Mouse (Mus musculus) ES-E14 (cell line): ENCODE measurements at regions not wholly inside any gene's neighbourhood (a gene's known extent, or its start where the extent isn't known, plus 50 kb on each side); places are given as distances from the start of the nearest gene placed in this dataset.

ENCODE experiments used
- DNase-seq: peaks from one replicate; pipeline ENCODE4 v3.0.0-alpha.2; 2013; ENCODE audit warnings: low read depth, low spot score
- H3K27ac ChIP-seq: 2 replicates; pipeline ENCODE4 v1.5.1; 2012; ENCODE audit warnings: low read depth, mild to moderate bottlenecking, low read length, moderate library complexity, mixed read lengths; ENCODE audit not compliant: poor library complexity, insufficient read depth, severe bottlenecking
- H3K36me3 ChIP-seq: 2 replicates; pipeline ENCODE4 v1.6.1; 2012; ENCODE audit warnings: mild to moderate bottlenecking, low read length, moderate library complexity, mixed read lengths; ENCODE audit not compliant: control insufficient read depth, poor library complexity, insufficient read depth, severe bottlenecking
- H3K4me1 ChIP-seq, 2 experiments: fragments of 150-350 bp in 1 of 2; sonication (generic) in 1 of 2; 2 replicates each; pipeline ENCODE4 v1.6.1; 2012; ENCODE audit warnings: low read length in 2 of 2, mild to moderate bottlenecking in 1 of 2, mixed read lengths in 1 of 2; ENCODE audit not compliant: control insufficient read depth in 2 of 2, insufficient read depth in 2 of 2, poor library complexity in 1 of 2
- H3K4me3 ChIP-seq, 2 experiments: fragments of 150-350 bp in 1 of 2; sonication (generic) in 1 of 2; 2 replicates each; pipeline ENCODE4 v1.5.1; 2012; ENCODE audit warnings: low read length in 2 of 2, low read depth in 1 of 2, mild to moderate bottlenecking in 1 of 2, mixed read lengths in 1 of 2; ENCODE audit not compliant: insufficient read depth in 1 of 2, poor library complexity in 1 of 2, severe bottlenecking in 1 of 2
- H3K9ac ChIP-seq: 2 replicates; pipeline ENCODE4 v1.6.1; 2012; ENCODE audit warnings: low read depth, mild to moderate bottlenecking, low read length, mixed read lengths; ENCODE audit not compliant: poor library complexity, insufficient read depth, severe bottlenecking
- H3K9me3 ChIP-seq: fragments of 150-350 bp; sonication (generic); 2 replicates; pipeline ENCODE4 v1.6.1; 2012; ENCODE audit warnings: low read depth, mild to moderate bottlenecking, low read length; ENCODE audit not compliant: control insufficient read depth, insufficient read depth
- CHD2 ChIP-seq: IDR thresholded peaks from 2 replicates; pipeline ENCODE4 v1.6.1; 2014; ENCODE audit warnings: mild to moderate bottlenecking, low read depth, low read length, inconsistent platforms
- HCFC1 ChIP-seq: IDR thresholded peaks from 2 replicates; pipeline ENCODE4 v1.6.1; 2012; ENCODE audit warnings: low read length, inconsistent platforms, borderline replicate concordance; ENCODE audit not compliant: insufficient read depth
- MAFK ChIP-seq: IDR thresholded peaks from 2 replicates; pipeline ENCODE4 v1.6.1; 2014; ENCODE audit warnings: mild to moderate bottlenecking, low read depth, low read length, inconsistent platforms; ENCODE audit not compliant: insufficient read depth
- ZC3H11A ChIP-seq: IDR thresholded peaks from 2 replicates; pipeline ENCODE4 v1.6.1; 2012; ENCODE audit warnings: low read depth, mild to moderate bottlenecking, inconsistent platforms, low read length, borderline replicate concordance
- ZNF384 ChIP-seq: IDR thresholded peaks from 2 replicates; pipeline ENCODE4 v1.6.1; 2012; ENCODE audit warnings: low read depth, low read length, inconsistent platforms
- in situ Hi-C, 2 experiments: fragments of 600-800 bp; cut with MboI; formaldehyde crosslinking; loops; one replicate each; pipeline ENCODE4 v1.15.1; 2025; ENCODE audit warnings: low sequenced_read_pairs in 2 of 2, inconsistent platforms in 1 of 2; ENCODE audit not compliant: unreplicated experiment in 2 of 2

GRCm38 (mm10) chr9:80615114-80615513, 149.8 kb upstream of the Impg1 start:
- Histone ChIP-seq H3K9me3 (no peaks in the 10 kb centered on the region), H3K4me1 (no peaks in the 10 kb centered on the region), H3K27ac (no peak overlapping the region), H3K4me3 (no peak overlapping the region), H3K36me3 (no peaks in the 10 kb centered on the region), H3K9ac (no peak overlapping the region)
- DNase-seq, result no peak
- TF ChIP-seq ZNF384, result no peak
- no peak for TF ChIP-seq CHD2
- TF ChIP-seq HCFC1, result no peak
- TF ChIP-seq MAFK, result no peak
- no peak for TF ChIP-seq ZC3H11A
- in situ Hi-C loops, result no loop called here

GRCm38 (mm10) chr9:80600019-80600418, 134.7 kb upstream of the Impg1 start:
- Histone ChIP-seq H3K9ac (no peak overlapping the region), H3K4me1 (no peaks in the 10 kb centered on the region), H3K4me3 (no peak overlapping the region), H3K9me3 (no peaks in the 10 kb centered on the region), H3K27ac (no peak overlapping the region), H3K36me3 (no peaks in the 10 kb centered on the region)
- TF ChIP-seq HCFC1, result no peak
- in situ Hi-C loops, result no loop called here
- DNase-seq, result no peak

GRCm38 (mm10) chr9:80565388-80566024, 100.2 kb upstream of the Impg1 start:
- in situ Hi-C loops, result no loop called here
- Histone ChIP-seq H3K27ac (no peak overlapping the region), H3K9me3 (no peaks in the 10 kb centered on the region), H3K4me1 (no peaks in the 10 kb centered on the region), H3K9ac (no peak overlapping the region), H3K4me3 (no peak overlapping the region), H3K36me3 (no peaks in the 10 kb centered on the region)
- TF ChIP-seq ZC3H11A, result no peak
- no peak for TF ChIP-seq MAFK
- no peak for TF ChIP-seq ZNF384
- no peak for TF ChIP-seq HCFC1
- no peak for TF ChIP-seq CHD2
- no peak for DNase-seq

GRCm38 (mm10) chr9:80563655-80564054, 98.4 kb upstream of the Impg1 start:
- Histone ChIP-seq H3K4me1 (no peaks in the 10 kb centered on the region), H3K36me3 (no peaks in the 10 kb centered on the region), H3K27ac (no peak overlapping the region), H3K9ac (no peak overlapping the region), H3K9me3 (no peaks in the 10 kb centered on the region), H3K4me3 (no peak overlapping the region)
- in situ Hi-C loops, result no loop called here
- DNase-seq, result no peak
- no peak for TF ChIP-seq MAFK

GRCm38 (mm10) chr9:80555531-80556067, 90.3 kb upstream of the Impg1 start:
- Histone ChIP-seq H3K36me3 (no peaks in the 10 kb centered on the region), H3K9ac (no peak overlapping the region), H3K27ac (no peak overlapping the region), H3K9me3 (no peaks in the 10 kb centered on the region), H3K4me3 (no peak overlapping the region), H3K4me1 (no peaks in the 10 kb centered on the region)
- no peak for TF ChIP-seq HCFC1
- no peak for TF ChIP-seq MAFK
- no peak for TF ChIP-seq ZNF384
- TF ChIP-seq ZC3H11A, result no peak
- TF ChIP-seq CHD2, result no peak
- in situ Hi-C loops, result no loop called here
- no peak for DNase-seq
